Mouse (Mus musculus): Measurements from ENCODE around the gene Grn. TPM values are rescaled to one million over a fixed set of nuclear protein-coding genes. Genes with fewer than 3 reads are reported as not detected.
A peak's percentile ranks its signal among the peaks of the same experiment; 100 is the strongest.

Gene Grn
- polyA plus RNA-seq, 1 experiment from 2014 or later, result 121 TPM

DNA sequence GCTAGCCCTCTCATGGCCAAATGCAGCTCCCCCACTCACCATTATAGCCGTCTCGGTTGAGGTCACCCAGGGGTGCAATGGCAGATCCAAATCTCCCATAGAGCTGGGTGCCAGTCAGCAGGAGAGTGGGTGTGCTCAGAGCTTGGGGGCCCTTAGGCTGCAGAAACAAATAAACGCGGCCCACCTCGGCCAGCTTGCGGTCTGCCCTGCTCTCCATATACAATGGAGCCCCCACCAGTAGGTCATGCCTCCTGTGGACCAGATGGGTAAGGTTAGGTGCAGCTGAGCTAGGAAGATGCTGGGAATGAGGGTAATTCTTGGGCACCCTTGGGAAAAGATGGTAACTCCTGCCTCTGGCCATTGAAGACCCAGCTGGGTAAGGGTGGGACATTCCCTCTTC lies 34.8 kb downstream of the Grn start:
- no peak for ATAC-seq (ENCODE audit: low read depth)
- Histone ChIP-seq H3K9me3 (ENCODE audit: control insufficient read depth, low read length) (no peaks in the 10 kb centered on the region), H3K27me3 (replicated peaks; ENCODE audit: control insufficient read depth, insufficient read depth, low read length) (0 out of 2 replicates have a peak, but pooled peaks cover 8% of the 10 kb centered on the region), H3K4me1 (ENCODE audit: control insufficient read depth, insufficient read depth, low read length) (peaks cover 20% of the 10 kb centered on the region), H3K36me3 (ENCODE audit: control insufficient read depth, insufficient read depth, low read length) (no peaks in the 10 kb centered on the region), H3K9ac (ENCODE audit: low read depth, low read length) (no peak overlapping the region), H3K27ac (replicated peaks; ENCODE audit: low read depth, low read length) (no peak overlapping the region), H3K4me2 (ENCODE audit: low read depth, low read length) (no peak overlapping the region), H3K4me3 (ENCODE audit: low read depth, low read length) (no peak overlapping the region)
- WGBS, result 94% methylated on average over 6 of the region's 6 CpGs
- no peak for DNase-seq (ENCODE audit: low spot score)

DNA sequence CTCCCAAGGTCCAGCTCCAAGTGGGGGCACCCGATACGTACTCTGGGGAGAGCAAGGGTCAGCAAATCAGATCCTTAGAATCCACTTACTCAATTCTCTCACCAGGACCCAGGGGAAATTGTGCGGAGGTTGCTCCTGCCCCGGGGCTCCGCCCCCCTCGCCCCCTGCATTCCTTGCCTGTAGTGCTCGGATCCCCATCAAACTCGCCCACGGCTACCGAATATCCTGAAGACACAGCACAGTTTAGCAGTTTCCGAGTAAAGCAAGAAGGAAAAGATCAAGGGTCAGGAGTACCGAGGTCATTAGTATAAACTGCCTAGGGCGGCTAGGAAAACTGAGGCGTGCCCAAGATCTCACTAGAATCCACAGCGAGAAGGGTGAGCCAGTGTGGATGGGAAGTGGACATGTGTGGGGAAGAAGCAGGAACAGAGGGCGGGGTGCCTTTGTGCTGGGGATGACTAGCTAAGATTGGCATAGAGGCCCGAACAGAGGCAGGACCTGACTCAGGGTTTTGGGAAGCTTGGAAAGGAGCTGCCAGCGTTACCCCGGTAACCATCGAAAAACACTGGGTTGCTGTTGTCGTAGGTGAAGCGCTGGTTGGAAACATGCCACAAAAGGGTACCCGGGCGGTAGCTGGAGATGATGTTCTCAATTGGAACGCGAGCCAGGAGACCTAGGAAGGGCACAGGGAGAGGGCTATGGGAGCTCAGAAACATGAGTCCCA lies 35.8 kb downstream of the Grn start:
- ATAC-seq (ENCODE audit: low read depth), result 0 out of 2 replicates have a peak, but pooled peaks have one; percentile 23
- Histone ChIP-seq H3K4me3 (ENCODE audit: low read depth, low read length) (no peak overlapping the region), H3K9me3 (ENCODE audit: control insufficient read depth, low read length) (no peaks in the 10 kb centered on the region), H3K36me3 (ENCODE audit: control insufficient read depth, insufficient read depth, low read length) (no peaks in the 10 kb centered on the region), H3K4me2 (ENCODE audit: low read depth, low read length) (peak overlapping the region; percentile 92), H3K4me1 (ENCODE audit: control insufficient read depth, insufficient read depth, low read length) (peaks cover 20% of the 10 kb centered on the region), H3K27me3 (replicated peaks; ENCODE audit: control insufficient read depth, insufficient read depth, low read length) (0 out of 2 replicates have a peak, but pooled peaks cover 8% of the 10 kb centered on the region), H3K9ac (ENCODE audit: low read depth, low read length) (no peak overlapping the region), H3K27ac (replicated peaks; ENCODE audit: low read depth, low read length) (peak overlapping the region; percentile 53; the same call in 1 of the 2 replicates)
- DNase-seq (ENCODE audit: low spot score), result peak; percentile 84
- WGBS, result 11% methylated on average over 26 of the region's 26 CpGs

DNA sequence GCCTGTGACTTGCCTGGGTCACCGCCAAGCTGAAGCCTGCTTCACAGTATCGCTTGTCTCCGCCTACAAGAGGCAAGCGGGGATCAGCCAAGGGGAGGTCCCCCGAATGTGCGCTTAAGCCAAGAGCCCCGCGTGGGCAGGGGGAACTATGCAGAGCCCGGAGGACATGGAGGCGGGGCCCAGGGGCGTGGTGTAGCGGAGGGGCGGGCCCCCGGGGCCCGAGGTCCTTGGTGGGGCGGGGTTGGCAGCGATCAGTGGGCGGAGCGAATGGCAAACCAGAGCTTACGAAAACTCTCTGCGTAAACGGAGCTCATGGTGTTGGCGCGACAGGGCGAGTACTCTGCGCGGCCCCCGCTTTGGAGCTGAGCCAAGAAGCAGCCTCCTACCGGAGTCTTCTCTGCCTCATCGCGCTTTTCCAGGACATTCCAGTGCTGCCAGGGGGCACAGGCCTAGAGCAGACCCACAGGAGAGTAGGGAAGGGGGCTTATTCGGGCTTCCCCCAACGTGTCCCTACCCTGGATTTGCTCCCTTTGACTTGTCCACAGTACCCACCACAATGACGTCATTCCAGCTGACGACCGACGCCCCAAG lies 37.0 kb downstream of the Grn start:
- ATAC-seq (ENCODE audit: low read depth), result peak; percentile 92
- Histone ChIP-seq H3K4me2 (ENCODE audit: low read depth, low read length) (peak overlapping the region; percentile 92), H3K4me3 (ENCODE audit: low read depth, low read length) (peak overlapping the region; percentile 46), H3K4me1 (ENCODE audit: control insufficient read depth, insufficient read depth, low read length) (peaks cover 20% of the 10 kb centered on the region), H3K9ac (ENCODE audit: low read depth, low read length) (peak overlapping the region; percentile 67), H3K27ac (replicated peaks; ENCODE audit: low read depth, low read length) (peak overlapping the region; percentile 81), H3K36me3 (ENCODE audit: control insufficient read depth, insufficient read depth, low read length) (no peaks in the 10 kb centered on the region), H3K9me3 (ENCODE audit: control insufficient read depth, low read length) (no peaks in the 10 kb centered on the region), H3K27me3 (replicated peaks; ENCODE audit: control insufficient read depth, insufficient read depth, low read length) (0 out of 2 replicates have a peak, but pooled peaks cover 8% of the 10 kb centered on the region)
- WGBS, result under 1% methylated on average over 32 of the region's 37 CpGs
- peak; percentile 98 for DNase-seq (ENCODE audit: low spot score)

DNA sequence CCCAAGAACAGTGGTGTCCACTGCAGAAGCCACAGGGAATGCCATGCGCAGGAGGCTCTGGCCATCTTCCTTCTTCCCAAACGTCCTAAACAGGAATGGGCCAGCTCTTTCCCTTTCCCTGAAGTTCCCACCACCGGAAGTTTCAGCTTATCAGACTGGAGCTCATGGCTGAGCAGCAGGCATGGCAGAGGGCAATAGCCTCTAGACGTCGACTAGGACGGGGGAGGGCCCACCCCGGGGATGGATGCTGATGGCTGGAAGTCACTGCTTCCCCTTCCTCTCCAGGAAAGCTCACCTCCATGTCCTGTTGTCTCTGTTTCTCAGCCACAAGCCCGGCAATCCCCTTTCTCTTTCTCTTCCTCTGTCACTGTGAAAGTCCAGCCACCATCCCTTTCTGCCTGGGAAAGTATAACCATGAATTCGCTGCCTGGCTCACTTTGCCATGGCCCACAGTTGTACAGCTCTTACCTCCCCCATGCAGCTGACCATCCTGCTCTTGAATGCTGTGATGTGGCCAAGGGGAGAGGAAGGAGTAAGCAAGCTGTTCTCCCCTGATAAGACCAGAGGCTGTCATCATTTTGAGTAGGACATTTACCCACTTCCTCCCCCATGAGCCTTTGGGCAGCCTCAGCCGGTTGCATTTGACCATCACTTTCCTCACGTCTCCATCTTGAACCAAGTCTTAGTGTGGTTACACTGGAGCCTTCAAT lies 39.7 kb downstream of the Grn start, which contains the start of gene Itga2b:
Gene Itga2b, minus strand, starts transcription at position 475 of the 710 bp plus-strand sequence.
- Histone ChIP-seq H3K4me3 (ENCODE audit: low read depth, low read length) (no peak within 1 kb of the TSS), H3K9ac (ENCODE audit: low read depth, low read length) (no peak within 1 kb of the TSS), H3K36me3 (ENCODE audit: control insufficient read depth, insufficient read depth, low read length) (0 out of 2 replicates have a peak, but pooled peaks cover 5% of the 10 kb centered on the region), H3K4me2 (ENCODE audit: low read depth, low read length) (no peak within 1 kb of the TSS), H3K27me3 (replicated peaks; ENCODE audit: control insufficient read depth, insufficient read depth, low read length) (0 out of 2 replicates have a peak, but pooled peaks cover 8% of the 10 kb centered on the region), H3K27ac (replicated peaks; ENCODE audit: low read depth, low read length) (no peak within 1 kb of the TSS), H3K9me3 (ENCODE audit: control insufficient read depth, low read length) (no peaks in the 10 kb centered on the region), H3K4me1 (ENCODE audit: control insufficient read depth, insufficient read depth, low read length) (peaks cover 20% of the 10 kb centered on the region)
- WGBS, result 68% methylated on average over 11 of the region's 11 CpGs
- DNase-seq (ENCODE audit: low spot score) (no peak), ATAC-seq (ENCODE audit: low read depth) (no peak)

DNA sequence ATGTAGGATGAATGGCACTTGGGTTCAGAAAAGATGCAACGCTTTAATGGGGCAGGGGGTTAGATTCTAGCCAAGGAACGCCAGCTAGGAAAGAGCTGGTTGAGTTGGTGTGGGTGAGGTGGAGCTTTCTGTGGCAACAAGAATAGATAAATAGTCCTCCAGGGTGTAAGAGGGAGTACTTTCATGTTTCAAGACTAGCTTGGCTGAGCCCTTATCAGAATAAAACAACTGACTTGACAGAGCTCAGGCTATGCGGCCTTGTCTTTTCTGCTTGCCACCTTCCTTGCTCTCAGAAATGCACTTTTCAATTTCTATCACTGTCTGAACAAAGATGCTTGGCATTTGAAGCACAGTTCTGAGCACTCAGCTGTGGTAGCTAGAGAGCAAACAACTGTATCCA lies 44.9 kb downstream of the Grn start:
- Histone ChIP-seq H3K9me3 (ENCODE audit: control insufficient read depth, low read length) (no peaks in the 10 kb centered on the region), H3K27me3 (replicated peaks; ENCODE audit: control insufficient read depth, insufficient read depth, low read length) (no peaks in the 10 kb centered on the region), H3K27ac (replicated peaks; ENCODE audit: low read depth, low read length) (no peak overlapping the region), H3K4me2 (ENCODE audit: low read depth, low read length) (no peak overlapping the region), H3K4me1 (ENCODE audit: control insufficient read depth, insufficient read depth, low read length) (no peaks in the 10 kb centered on the region), H3K4me3 (ENCODE audit: low read depth, low read length) (no peak overlapping the region), H3K36me3 (ENCODE audit: control insufficient read depth, insufficient read depth, low read length) (peaks cover 43% of the 10 kb centered on the region), H3K9ac (ENCODE audit: low read depth, low read length) (no peak overlapping the region)
- DNase-seq (ENCODE audit: low spot score), result no peak
- ATAC-seq (ENCODE audit: low read depth), result no peak
- WGBS, result 95% methylated on average over 3 of the region's 3 CpGs

DNA sequence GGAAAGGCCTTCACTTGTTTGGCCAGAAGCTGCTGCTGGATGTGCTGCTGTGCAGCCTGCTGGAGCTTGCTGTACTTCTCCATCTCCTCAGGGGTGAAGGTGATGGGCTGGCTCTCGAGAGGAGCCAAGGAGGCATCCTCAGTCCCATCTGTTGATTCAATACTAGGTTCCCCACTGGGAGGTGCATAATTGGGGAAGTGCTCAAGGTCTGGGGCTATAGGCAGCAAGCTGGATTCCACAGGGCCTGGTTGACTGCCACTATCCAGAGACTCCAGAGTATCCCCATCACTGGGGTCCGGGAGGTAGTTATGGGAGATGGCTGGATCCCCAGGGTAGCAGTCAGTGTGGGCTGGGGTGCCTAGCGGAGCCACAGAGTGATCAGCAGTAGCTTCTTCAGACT lies 48.6 kb downstream of the Grn start:
- Histone ChIP-seq H3K27me3 (replicated peaks; ENCODE audit: control insufficient read depth, insufficient read depth, low read length) (no peaks in the 10 kb centered on the region), H3K9me3 (ENCODE audit: control insufficient read depth, low read length) (no peaks in the 10 kb centered on the region), H3K4me2 (ENCODE audit: low read depth, low read length) (no peak overlapping the region), H3K36me3 (ENCODE audit: control insufficient read depth, insufficient read depth, low read length) (peaks cover 73% of the 10 kb centered on the region), H3K27ac (replicated peaks; ENCODE audit: low read depth, low read length) (no peak overlapping the region), H3K4me3 (ENCODE audit: low read depth, low read length) (no peak overlapping the region), H3K9ac (ENCODE audit: low read depth, low read length) (no peak overlapping the region), H3K4me1 (ENCODE audit: control insufficient read depth, insufficient read depth, low read length) (no peaks in the 10 kb centered on the region)
- no peak for DNase-seq (ENCODE audit: low spot score)
- ATAC-seq (ENCODE audit: low read depth), result no peak
- WGBS, result 96% methylated on average over 3 of the region's 3 CpGs

DNA sequence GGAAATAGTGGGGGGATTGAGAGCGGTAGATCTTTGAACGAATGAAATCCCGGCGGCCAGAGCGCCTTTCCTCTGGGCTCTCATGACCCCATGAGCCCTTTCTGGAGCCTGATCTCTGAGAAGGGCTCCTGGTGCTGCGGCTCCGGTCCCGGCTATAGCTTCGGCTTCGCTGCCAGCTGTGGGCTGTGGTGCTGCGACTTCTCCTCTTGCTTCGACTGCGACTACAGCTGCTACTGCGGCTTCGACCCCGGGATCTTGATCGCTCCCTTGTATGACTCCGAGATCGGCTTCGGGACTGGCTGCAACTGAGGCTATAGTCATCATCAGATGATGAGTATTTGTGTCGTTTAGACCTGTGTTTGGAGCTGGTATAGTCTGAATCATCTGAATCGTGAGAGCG lies 49.5 kb downstream of the Grn start:
- Histone ChIP-seq H3K9me3 (ENCODE audit: control insufficient read depth, low read length) (no peaks in the 10 kb centered on the region), H3K27me3 (replicated peaks; ENCODE audit: control insufficient read depth, insufficient read depth, low read length) (no peaks in the 10 kb centered on the region), H3K27ac (replicated peaks; ENCODE audit: low read depth, low read length) (no peak overlapping the region), H3K4me2 (ENCODE audit: low read depth, low read length) (no peak overlapping the region), H3K9ac (ENCODE audit: low read depth, low read length) (no peak overlapping the region), H3K36me3 (ENCODE audit: control insufficient read depth, insufficient read depth, low read length) (peaks cover 73% of the 10 kb centered on the region), H3K4me3 (ENCODE audit: low read depth, low read length) (no peak overlapping the region), H3K4me1 (ENCODE audit: control insufficient read depth, insufficient read depth, low read length) (no peaks in the 10 kb centered on the region)
- no peak for DNase-seq (ENCODE audit: low spot score)
- ATAC-seq (ENCODE audit: low read depth), result no peak
- 97% methylated on average over 23 of the region's 23 CpGs for WGBS

DNA sequence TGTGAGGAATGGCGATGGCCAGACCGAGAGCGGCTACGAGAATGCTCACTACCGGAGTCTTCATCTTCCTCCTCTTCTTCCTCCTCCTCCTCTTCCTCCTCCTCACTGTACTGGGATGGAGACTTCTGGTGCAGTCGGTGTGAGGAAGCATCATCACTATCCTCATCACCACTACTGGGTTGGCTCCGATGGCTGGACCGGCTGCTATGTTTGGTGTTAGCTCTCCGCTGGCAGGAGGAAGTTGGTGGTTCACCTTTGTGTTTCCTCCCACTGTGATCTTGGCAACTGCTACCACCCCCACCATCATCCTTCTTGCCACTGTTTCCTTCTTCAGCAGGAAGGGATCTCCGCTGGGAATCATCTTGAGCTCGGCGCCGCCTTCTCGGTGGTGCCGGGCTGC lies 50.0 kb downstream of the Grn start:
- no peak for DNase-seq (ENCODE audit: low spot score)
- no peak overlapping the region for H3K4me2 ChIP-seq (ENCODE audit: low read depth, low read length)
- no peak for ATAC-seq (ENCODE audit: low read depth)
- no peak overlapping the region for H3K27ac ChIP-seq (replicated peaks; ENCODE audit: low read depth, low read length)
- no peaks in the 10 kb centered on the region for H3K27me3 ChIP-seq (replicated peaks; ENCODE audit: control insufficient read depth, insufficient read depth, low read length)
- no peaks in the 10 kb centered on the region for H3K4me1 ChIP-seq (ENCODE audit: control insufficient read depth, insufficient read depth, low read length)
- no peak overlapping the region for H3K4me3 ChIP-seq (ENCODE audit: low read depth, low read length)
- peaks cover 76% of the 10 kb centered on the region for H3K36me3 ChIP-seq (ENCODE audit: control insufficient read depth, insufficient read depth, low read length)
- 96% methylated on average over 15 of the region's 15 CpGs for WGBS
- no peaks in the 10 kb centered on the region for H3K9me3 ChIP-seq (ENCODE audit: control insufficient read depth, low read length)
- no peak overlapping the region for H3K9ac ChIP-seq (ENCODE audit: low read depth, low read length)

Data from embryonic facial prominence, embryonic 14.5 days (tissue).